1 mouse cellular context compared by ENCODE assay signal in the genomic region with DNA sequence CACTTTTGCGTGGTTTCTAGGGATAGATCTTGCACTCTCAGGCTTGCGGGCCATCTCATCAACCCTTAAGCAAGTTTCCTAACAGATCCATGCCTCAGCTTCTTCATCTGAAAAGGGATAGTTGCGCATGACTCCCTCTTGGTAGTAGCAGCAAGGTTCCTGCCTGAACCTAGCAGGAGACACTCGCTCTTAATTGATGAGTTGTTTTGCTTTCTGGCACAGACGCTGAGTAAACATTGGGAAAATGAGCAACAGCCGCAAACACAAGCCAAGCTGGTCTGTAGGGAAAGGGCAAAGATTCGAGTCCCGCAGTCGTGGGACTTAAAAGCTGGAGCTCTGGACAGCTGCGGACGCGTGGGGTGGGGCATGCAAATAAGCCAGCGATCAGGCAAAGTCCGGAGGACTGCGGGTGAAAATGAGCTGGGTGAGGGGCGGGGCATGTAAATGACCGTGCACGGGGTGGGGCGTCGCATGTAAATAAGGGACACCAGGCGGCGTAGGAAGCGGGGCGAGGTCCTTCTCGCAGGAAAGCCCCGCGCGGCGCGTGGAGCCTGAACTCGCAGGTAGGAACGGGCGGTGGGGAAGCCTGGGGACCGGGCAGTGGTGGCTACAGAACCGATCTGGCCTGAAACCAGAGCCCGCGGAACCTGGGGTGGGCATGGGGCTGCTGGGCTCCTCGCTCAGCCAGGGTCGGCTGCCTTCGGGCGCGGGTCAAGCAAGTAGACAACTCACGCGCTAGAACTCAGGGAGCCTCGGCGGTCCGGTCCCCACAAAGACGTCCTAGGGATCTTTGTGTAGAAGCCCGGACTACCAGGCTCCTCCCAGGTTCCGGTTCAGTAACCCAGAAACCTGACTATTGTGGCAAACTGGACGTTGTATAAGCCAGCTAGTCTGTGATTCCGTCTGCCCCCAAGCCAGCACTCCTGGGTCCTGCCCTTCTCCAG.
TF ChIP-seq lines count a peak whose summit lies in the region.

Il4ra (plus strand) TSS at position 355 of the 944 bp plus-strand sequence.

TF ChIP-seq in CH12.LX, 34 proteins besides CTCF, POLR2A, EP300 and RAD21 (continued from another document):
- TF ChIP-seq MYC (IDR thresholded peaks at IDR 0.05; ENCODE audit: low read depth, low read length) = no peak
- peak; percentile 46; the same call in 1 of the 2 replicates for TF ChIP-seq BHLHE40 (IDR thresholded peaks at IDR 0.05; ENCODE audit: low read depth, low read length)
- TF ChIP-seq NELFE (IDR thresholded peaks at IDR 0.05; ENCODE audit: low read depth, low read length) = peak; percentile 66
